Mouse (Mus musculus): ENCODE results near the gene Bcar3. TPM values are rescaled to one million over a fixed set of nuclear protein-coding genes. Genes with fewer than 3 reads are reported as not detected.

Gene Bcar3
- total RNA-seq, 1 experiment from 2014 or later, result 55.1 TPM

- no peak for DNase-seq
Measured at GRCm38 (mm10) chr3:122337992-122338391, 44.1 kb downstream of the Bcar3 start.

- no peak for DNase-seq
Measured at GRCm38 (mm10) chr3:122338897-122339296, 45.0 kb downstream of the Bcar3 start.

GRCm38 (mm10) chr3:122340135-122341068 is 46.5 kb downstream of the Bcar3 start:
- no peak for DNase-seq

GRCm38 (mm10) chr3:122343437-122343853 is 49.5 kb downstream of the Bcar3 start:
- DNase-seq, result peak; percentile 16

GRCm38 (mm10) chr3:122344350-122344749 is 50.4 kb downstream of the Bcar3 start:
- no peak for DNase-seq

GRCm38 (mm10) chr3:122345977-122346472 is 52.1 kb downstream of the Bcar3 start:
- DNase-seq, result no peak

GRCm38 (mm10) chr3:122346600-122346999 is 52.7 kb downstream of the Bcar3 start:
- DNase-seq, result no peak

GRCm38 (mm10) chr3:122348677-122349076 is 54.7 kb downstream of the Bcar3 start:
- DNase-seq, result no peak

GRCm38 (mm10) chr3:122352801-122353200 is 58.9 kb downstream of the Bcar3 start:
- DNase-seq, result no peak

- DNase-seq, result no peak
Measured at GRCm38 (mm10) chr3:122359426-122359825, 65.5 kb downstream of the Bcar3 start.

- DNase-seq, result no peak
Measured at GRCm38 (mm10) chr3:122359954-122360353, 66.0 kb downstream of the Bcar3 start.

- no peak for DNase-seq
Measured at GRCm38 (mm10) chr3:122360721-122361138, 66.8 kb downstream of the Bcar3 start.

- DNase-seq, result no peak
Measured at GRCm38 (mm10) chr3:122362719-122363118, 68.8 kb downstream of the Bcar3 start.

- no peak for DNase-seq
Measured at GRCm38 (mm10) chr3:122364565-122364964, 70.6 kb downstream of the Bcar3 start.

GRCm38 (mm10) chr3:122365326-122365725 is 71.4 kb downstream of the Bcar3 start:
- peak; percentile 44 for DNase-seq

- DNase-seq, result no peak
Measured at GRCm38 (mm10) chr3:122371646-122372341, 77.9 kb downstream of the Bcar3 start.

- DNase-seq, result no peak
Measured at GRCm38 (mm10) chr3:122372617-122373016, 78.7 kb downstream of the Bcar3 start.

- no peak for DNase-seq
Measured at GRCm38 (mm10) chr3:122376011-122376410, 82.1 kb downstream of the Bcar3 start.

- no peak for DNase-seq
Measured at GRCm38 (mm10) chr3:122376412-122376831, 82.5 kb downstream of the Bcar3 start.

GRCm38 (mm10) chr3:122376841-122377464 is 83.0 kb downstream of the Bcar3 start:
- no peak for DNase-seq

GRCm38 (mm10) chr3:122378634-122379033 is 84.7 kb downstream of the Bcar3 start:
- no peak for DNase-seq

- DNase-seq, result peak; percentile 33
Measured at GRCm38 (mm10) chr3:122380776-122381175, 86.8 kb downstream of the Bcar3 start.

GRCm38 (mm10) chr3:122381591-122381990 is 87.7 kb downstream of the Bcar3 start:
- DNase-seq, result peak; percentile 21

All from adrenal gland, postnatal 25 days (tissue).